Mouse (Mus musculus) bone marrow macrophage, adult 2 months (primary cell): ENCODE measurements around the gene Rbm33.

Source experiments
- CTCF ChIP-seq: IDR thresholded peaks from 2 replicates; pipeline ENCODE4 v1.5.1; 2012; ENCODE audit warnings: low read depth, mild to moderate bottlenecking, low read length, moderate library complexity
- POLR2A ChIP-seq: IDR thresholded peaks from 2 replicates; pipeline ENCODE4 v1.6.1; 2012; ENCODE audit warnings: mild to moderate bottlenecking, low read depth, low read length, borderline replicate concordance

GRCm38 (mm10) chr5:28451053-28451638 lies 134.2 kb downstream of the Rbm33 start:
- TF ChIP-seq CTCF: peak; percentile 97
- no peak for TF ChIP-seq POLR2A
